Mouse (Mus musculus) liver, adult (tissue): Measurements from ENCODE around the gene Faah.

Experiments used
- GATA4 ChIP-seq: IDR thresholded peaks from 2 replicates; pipeline ENCODE4 v1.6.1; 2014; ENCODE audit warnings: mild to moderate bottlenecking, low read length; ENCODE audit not compliant: insufficient replicate concordance

Faah gene

DNA sequence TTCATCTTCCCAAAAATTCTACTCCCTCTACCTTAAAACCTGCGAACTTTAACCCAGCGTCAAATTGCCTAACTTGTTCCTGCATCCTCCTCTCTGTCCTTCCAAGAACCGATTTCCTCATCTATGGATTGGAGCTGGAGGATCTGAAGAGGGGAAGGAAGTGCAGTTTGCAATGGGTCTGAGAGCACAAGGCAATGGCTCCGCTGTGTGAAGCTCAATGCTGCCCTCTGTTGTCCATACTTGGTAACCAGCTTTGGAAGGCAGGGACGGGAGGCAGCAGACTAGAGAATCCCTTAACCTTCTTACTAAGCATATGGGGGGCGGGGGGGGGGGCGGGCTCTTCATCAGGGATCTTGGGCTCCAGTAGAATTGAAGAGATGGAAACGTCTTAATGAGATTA, 37.0 kb downstream of the Faah start:
- no peak for TF ChIP-seq GATA4

DNA sequence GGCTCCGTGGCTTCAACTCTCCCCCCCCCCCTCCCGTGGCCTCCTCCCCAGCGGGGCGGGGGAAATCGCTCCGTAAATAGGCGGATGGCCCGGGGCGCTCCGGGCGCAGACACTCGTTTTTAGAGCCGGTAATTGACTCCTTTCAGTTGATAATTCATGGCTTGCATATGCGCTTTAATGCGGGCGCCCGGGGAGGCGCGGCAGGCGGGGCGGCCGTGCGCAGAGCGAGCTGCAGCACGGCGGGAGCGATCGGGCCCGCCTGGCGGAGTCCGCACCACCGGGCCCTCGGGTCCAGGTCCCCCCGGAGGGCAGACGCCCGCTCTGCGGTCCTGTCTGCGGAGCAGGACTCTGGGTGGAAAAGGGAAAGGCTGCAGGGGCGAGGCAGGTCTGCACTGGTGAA, 38.3 kb downstream of the Faah start:
- no peak for TF ChIP-seq GATA4

DNA sequence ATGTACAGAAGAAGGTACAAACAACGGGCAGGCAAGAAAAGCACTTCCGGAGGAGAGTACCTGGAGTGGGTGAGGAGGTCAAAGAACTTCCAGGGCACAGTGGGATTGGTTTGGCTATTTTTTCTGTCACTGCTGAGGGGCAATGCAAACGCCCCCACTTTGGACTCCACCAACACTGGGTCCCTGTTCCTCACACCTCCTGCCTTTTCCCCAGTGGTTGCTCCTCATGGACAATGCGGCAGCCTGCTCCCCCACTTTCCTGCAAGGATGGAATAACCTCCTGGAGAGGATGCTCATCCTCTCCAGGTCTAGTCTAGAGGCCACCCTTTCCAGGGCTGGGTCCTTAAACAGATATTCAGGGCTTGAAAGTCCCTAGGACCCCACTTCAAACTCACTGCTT, 38.8 kb downstream of the Faah start:
- no peak for TF ChIP-seq GATA4

DNA sequence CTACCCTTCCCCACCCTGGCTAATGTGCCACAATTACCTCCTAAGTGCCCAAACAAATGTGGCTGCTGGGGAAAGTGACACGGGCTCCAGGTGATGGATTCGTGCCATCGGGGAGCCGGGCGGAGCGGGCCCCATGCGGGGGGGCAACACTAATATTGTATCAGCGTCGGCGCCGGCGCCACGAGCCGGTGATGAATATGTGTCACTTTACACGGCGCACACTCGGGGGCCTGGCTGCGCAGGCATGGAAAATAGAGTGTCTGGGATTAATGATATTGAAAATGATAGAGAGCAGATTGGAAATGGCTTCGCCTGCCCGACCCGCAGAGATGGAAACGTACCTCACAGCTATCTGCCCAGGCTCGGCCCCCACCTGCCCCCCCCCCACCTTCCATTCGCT, 45.2 kb downstream of the Faah start:
- no peak for TF ChIP-seq GATA4

DNA sequence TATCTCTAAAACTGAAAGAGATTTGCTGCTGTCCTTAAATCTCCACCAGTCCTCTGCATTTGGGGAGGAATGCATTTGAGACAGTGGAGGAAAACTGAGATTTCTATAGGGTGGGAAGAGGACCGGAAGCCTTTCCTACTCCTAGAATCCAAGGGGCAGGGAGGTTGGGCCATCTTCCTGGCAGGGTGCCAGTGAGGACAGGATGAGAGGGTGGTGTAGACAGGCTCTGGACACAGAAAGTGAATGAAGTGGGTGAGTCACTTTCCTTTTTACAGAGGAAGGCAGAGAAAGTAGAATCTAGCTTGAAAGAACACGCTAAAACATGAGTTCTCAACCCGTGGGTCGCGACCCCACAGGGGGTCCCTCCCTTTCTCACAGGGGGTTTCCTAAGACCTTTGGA, 53.3 kb downstream of the Faah start:
- no peak for TF ChIP-seq GATA4

DNA sequence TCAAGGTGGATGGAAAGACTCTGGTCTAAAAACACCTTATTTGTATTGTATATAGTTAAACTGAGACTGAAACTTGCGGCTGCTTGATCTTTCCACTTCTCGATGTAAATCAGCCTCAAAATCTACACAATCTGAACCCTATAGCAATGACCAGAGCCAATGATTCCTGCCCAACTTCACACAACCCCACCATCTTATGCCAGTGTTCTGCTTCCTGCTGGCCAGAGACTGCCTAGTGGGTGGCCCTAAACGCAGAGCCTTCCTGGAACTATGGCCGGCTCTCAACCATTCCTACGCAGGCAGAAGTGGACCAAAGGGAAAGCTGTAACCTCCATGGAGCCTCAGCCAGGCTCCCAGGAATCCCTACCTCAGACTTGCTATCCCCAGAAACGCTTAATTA, 54.0 kb downstream of the Faah start:
- no peak for TF ChIP-seq GATA4

DNA sequence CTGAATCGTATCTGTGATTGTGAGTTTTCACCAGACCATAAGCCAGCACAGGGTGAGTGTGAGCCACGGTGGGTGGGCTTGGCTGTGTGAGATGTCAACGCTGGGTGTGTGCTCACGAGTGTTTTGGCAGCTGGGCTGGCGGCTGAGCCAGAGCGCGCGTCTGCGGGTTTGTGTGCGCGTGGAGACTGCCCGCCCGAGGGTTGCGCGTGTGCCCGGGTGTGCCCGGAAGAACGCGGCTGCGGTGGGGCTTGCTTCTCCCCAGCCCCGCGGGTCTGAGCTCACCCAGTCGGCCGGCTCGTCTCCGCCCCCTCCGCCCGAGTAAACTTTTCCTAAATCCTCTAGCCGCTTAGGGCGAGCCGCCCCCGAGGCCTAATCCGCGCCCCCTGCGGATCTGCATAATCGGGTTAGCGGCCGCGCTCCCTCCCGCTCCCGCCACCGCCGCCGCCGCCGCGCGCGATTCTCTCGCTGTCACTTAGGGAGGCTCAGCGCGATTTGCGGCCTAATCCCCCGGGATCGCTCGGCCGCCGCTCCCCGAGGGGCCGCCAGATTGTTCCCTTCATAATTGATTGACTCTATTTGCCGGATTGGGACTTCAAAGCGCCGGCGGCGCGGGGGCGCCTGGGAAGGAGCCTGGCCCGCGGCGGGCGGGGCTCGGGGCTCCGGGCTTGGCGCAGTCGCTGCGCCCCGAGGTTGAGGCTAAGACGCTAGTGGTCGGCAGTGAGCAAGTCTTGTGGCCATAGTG, 54.9 kb downstream of the Faah start:
- TF ChIP-seq GATA4: no peak

DNA sequence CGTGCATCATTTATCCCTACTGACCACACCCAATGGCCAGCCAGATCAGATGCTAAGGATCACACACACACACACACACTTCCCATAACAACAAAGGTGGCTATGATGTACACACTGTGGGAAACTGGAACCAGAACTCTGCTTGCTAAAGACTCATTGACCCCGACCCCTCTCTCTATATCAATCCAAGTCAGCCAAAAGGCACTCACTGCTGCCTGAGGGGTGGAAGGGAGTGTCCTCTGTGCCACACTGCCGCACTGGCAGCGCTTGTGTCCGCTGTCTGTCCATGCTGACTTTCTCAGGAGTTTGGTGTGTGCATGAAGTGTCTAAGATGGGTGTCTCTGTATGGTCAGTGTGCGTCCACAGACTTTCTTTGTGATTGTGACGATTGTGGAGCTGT, 55.7 kb downstream of the Faah start:
- TF ChIP-seq GATA4: no peak

DNA sequence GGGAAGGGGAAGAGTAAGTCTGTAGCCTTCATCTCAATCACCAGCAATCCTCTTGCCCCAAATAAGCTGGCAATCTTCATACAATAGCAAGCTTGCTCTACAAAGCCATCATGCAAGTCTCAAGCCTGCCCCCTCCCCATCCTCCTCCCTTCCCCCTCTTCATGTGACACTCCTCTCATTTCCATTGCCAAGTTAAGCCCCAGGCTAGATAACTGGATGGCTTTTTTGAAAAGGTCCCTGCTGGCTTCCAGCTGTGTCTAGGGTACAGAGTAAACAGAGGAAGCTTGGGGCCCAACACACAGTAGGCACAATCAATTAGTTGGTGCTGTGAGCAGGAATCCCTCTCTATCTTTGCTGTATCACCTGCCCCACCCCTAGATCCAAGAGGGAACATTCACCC, 58.2 kb downstream of the Faah start:
- no peak for TF ChIP-seq GATA4

DNA sequence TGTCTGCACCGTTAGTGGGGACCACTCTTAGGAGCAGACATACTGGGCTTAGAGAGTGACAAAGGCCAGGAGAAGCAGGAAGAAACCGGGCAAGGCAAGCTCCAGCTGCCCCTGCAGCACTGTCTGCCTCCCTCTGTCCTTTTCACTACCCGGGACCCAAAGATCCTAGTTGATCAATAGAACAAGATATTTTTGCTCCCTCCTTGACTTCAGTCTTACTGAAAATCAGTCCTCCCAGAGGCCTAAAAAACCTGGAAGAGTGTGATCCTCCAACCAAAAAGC, 62.3 kb downstream of the Faah start:
- TF ChIP-seq GATA4: no peak

DNA sequence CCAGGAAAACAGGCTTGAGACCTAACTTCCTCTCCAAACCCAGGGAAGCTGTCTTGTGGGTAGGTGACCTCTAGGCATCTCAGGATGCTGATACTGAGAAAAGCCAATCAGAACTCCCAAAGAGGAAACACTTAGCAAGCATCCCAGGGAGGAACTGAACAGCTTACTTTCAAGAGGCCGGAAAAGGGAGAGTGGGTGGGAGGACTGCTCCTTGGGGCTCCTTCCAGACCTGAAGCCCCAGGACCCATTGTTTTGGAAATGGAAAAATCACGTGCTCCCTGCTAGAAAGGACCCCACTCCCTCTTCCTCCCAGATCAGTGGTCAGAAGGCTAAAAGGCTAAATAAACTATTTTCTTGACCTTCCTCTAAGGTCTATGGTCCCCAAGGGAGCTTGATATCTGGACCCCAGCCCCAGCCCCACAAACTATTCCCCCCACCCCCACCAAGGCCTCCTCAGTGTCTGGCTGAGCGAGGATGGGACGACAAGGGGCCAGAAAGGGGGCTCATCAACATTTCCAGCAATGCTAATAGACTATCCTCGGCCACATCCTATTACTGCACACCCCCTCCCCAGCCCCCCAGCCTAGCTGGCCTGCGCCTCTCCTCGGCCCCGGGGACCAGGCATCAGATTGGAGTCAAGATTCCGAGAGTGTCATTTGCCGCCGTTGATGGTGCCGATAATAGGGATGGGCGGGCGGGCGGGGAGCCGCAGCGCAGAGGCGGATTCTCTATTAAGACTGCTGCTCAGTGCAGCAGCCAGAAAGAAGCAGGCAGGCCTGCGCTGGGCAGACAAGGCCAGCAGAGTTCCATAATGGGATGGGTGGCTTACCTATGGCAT, 62.9 kb downstream of the Faah start:
- no peak for TF ChIP-seq GATA4

DNA sequence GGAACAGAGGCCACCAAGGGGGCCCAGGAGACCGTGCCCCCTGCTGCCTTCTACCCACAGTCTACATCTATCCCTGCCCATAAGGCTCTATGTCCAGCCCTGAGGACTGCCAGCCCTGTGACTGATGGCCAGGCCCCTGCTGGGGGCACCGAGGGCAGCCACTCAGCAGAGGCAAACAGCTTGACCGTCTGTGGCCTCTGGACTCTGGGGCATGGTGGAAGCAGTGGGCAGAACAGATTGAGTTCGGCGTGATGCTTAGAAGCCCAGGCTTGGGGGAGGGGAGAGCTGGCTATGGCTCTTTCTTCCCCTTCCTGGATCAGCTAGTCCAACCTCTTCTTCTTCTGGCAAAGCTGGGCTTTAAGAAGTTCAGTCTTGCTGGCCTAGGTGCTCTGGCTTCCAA, 64.2 kb downstream of the Faah start:
- no peak for TF ChIP-seq GATA4

DNA sequence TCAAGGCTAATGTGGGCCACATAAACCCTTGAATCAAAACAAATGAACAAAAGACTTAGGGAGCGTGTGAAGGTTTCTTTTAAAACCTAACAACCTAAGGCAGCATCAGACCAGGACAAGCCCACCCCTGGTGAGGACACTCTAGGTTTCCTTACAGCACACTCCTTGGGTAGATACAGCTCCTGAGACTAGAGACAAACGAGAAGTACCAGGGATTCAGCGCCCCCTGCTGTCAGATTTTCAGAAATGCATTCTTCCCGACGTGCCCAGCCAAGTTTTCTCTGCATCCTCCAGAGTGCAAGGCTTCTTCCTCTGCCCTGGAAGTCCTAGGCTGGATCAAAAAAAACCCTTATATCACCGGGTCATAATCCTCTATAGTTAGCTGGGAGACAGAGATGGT, 65.0 kb downstream of the Faah start:
- no peak for TF ChIP-seq GATA4

DNA sequence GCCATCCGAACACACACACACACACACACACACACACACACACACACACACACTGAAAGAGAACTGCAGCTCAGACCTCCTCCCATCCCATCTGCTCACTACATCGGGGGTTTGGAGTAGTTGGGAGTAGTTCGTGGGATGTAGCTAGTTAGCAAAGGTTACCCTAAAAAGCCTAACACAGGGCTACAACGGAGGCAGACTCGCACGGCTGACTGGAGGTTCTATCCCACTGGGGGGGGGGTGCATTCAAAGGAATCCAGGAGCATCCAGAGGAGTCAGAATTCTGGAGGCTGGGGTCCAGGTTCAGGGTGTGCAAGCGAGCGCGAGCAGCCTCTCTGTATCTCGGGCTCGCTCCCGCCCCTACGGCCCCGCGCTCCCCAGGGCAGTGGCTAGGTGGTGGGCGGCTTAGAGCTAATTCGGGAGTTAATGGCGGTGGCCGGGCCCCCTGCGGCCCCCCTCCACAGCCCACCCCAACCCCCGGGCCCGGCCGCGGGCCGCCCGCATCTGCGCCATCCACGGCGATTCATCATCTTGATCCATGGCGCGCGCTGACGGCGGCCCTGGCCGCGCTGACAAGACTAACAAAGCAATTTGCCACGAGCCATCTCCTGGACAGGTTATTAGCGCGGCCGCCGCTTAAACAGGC, 73.9 kb downstream of the Faah start:
- no peak for TF ChIP-seq GATA4

DNA sequence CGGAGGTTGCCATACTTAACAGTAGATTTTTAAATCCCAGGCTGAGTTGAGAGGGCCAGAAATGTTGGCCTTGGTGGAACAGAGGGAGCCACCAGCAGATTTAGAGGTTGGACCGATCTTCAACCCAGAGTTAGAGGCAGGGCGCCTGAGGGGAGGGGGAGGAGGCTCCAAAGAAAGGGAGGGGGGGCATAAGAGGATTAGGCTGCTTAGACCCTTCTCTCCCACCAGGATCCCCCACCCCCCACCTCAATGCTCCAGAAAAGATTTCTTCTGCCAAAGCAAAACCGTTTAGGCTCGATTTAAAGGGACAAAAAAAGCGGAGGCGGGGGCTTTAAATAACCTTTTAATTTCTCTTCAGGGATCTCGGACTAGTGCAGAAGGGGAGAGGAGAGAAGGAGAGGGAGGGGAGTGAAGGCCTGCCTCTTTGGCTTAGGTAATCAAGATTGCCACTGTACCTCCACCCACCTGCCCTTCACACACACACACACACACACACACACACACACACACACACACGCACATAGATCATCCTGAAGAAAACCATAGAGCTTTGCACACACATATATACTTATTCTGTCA, 76.4 kb downstream of the Faah start:
- TF ChIP-seq GATA4: no peak

DNA sequence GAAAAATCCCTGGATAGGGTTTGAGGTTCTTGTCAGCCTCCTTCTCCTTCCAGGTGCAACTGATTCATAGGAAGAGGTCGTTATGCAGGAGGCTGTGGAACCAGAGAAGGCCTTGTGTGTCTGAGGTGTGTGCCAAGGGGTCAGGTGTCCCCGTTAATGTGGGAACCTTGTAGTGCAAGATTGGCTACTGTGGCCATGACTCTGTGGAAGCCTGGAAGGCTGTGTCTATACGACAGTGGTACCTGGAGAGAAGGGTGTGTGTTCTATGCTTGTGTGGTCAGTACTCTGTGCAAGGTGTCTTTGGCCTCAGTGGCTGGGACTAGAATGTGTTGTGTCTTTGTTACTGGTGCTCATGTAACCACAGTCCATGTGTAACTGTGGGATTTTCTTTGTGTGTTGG, 77.0 kb downstream of the Faah start:
- no peak for TF ChIP-seq GATA4
